Mouse (Mus musculus): Measurements from ENCODE around the gene Rpgr. TPM values are rescaled to one million over a fixed set of nuclear protein-coding genes. Genes with fewer than 3 reads are reported as not detected.

Gene Rpgr
- polyA plus RNA-seq (2014; fragmentation: Illumina TruSeq; extraction: RNeasy Lipid Tissue Mini Kit (QIAGEN cat#74804); ENCODE audit: low read depth, low replicate concordance) = 3.8 TPM

GRCm38 (mm10) chrX:10216410-10216949 is at the start of gene Rpgr:
TSS of gene Rpgr (minus strand) at chrX:10216920.

GRCm38 (mm10) chrX:10251852-10252504 is 35.3 kb upstream of the Rpgr start, which contains the start of gene Otc:
TSS of gene Otc (plus strand) at chrX:10252305.

GRCm38 (mm10) chrX:10117065-10117719 is 99.5 kb downstream of the Rpgr start, which contains the start of gene Srpx:
TSS of gene Srpx (minus strand) at chrX:10117709.

Other genes starting within 250 kb of the Rpgr start
- gene Srpx, start 99.2 kb downstream of the Rpgr start, polyA plus RNA-seq (2014; fragmentation: Illumina TruSeq; extraction: RNeasy Lipid Tissue Mini Kit (QIAGEN cat#74804); ENCODE audit: low read depth, low replicate concordance) = 0.21 TPM
- 1,395 TPM for gene Otc, start 35.4 kb upstream of the Rpgr start, polyA plus RNA-seq (2014; fragmentation: Illumina TruSeq; extraction: RNeasy Lipid Tissue Mini Kit (QIAGEN cat#74804); ENCODE audit: low read depth, low replicate concordance)